Mouse (Mus musculus) stomach, embryonic 16.5 days (tissue): ENCODE measurements at regions not wholly inside any gene's neighbourhood (a gene's known extent, or its start where the extent isn't known, plus 50 kb on each side); places are given as distances from the start of the nearest gene placed in this dataset.
A peak's percentile ranks its signal among the peaks of the same experiment; 100 is the strongest.
"Not testable (repeated sequence)": the region's sequence is repeated elsewhere in the genome, so short reads cannot be mapped to it uniquely, and the experiment has no call there.

ENCODE experiments used
- ATAC-seq: fragments of 200-750 bp; cut with Nextera tagmentation; 2 replicates; pipeline ENCODE4 v1.8.0; 2017; ENCODE audit warnings: moderate number of reproducible peaks, moderate TSS enrichment; ENCODE audit not compliant: insufficient read depth, low FRiP score
- H3K27ac ChIP-seq: fragments of 300-500 bp; sonication (generic); 2 replicates; pipeline ENCODE4 v1.5.1; 2014; ENCODE audit warnings: low read length
- H3K27me3 ChIP-seq: fragments of 300-500 bp; sonication (generic); 2 replicates; pipeline ENCODE4 v1.6.1; 2014; ENCODE audit warnings: low read length, control low read depth, mixed read lengths; ENCODE audit not compliant: control insufficient read depth, insufficient read depth
- H3K36me3 ChIP-seq: fragments of 300-500 bp; sonication (generic); 2 replicates; pipeline ENCODE4 v1.6.1; 2014; ENCODE audit warnings: low read length; ENCODE audit not compliant: control insufficient read depth, insufficient read depth
- H3K4me1 ChIP-seq: fragments of 300-500 bp; sonication (generic); 2 replicates; pipeline ENCODE4 v1.6.1; 2014; ENCODE audit warnings: low read length, control low read depth, mixed read lengths; ENCODE audit not compliant: control insufficient read depth, insufficient read depth
- H3K4me2 ChIP-seq: fragments of 300-500 bp; sonication (generic); 2 replicates; pipeline ENCODE4 v1.6.1; 2014; ENCODE audit warnings: low read depth, low read length, mixed read lengths
- H3K4me3 ChIP-seq: fragments of 300-500 bp; sonication (generic); replicated peaks from 2 replicates; pipeline ENCODE4 v1.5.1; 2014; ENCODE audit warnings: mild to moderate bottlenecking, low read length
- H3K9ac ChIP-seq: fragments of 300-500 bp; sonication (generic); 2 replicates; pipeline ENCODE4 v1.6.1; 2014; ENCODE audit warnings: low read length
- H3K9me3 ChIP-seq: fragments of 300-500 bp; sonication (generic); replicated peaks from 2 replicates; pipeline ENCODE4 v1.6.1; 2016; ENCODE audit warnings: low read length, control low read depth; ENCODE audit not compliant: control insufficient read depth
- WGBS: fragments of 180-500 bp; shearing (Covaris S2); extraction: QIAGEN DNeasy Blood & Tissue Kit; methylation state at CpG from one replicate; pipeline ENCODE4 v1.1.7; 2014; 5-methylcytosine and 5-hydroxymethylcytosine counted together

DNA sequence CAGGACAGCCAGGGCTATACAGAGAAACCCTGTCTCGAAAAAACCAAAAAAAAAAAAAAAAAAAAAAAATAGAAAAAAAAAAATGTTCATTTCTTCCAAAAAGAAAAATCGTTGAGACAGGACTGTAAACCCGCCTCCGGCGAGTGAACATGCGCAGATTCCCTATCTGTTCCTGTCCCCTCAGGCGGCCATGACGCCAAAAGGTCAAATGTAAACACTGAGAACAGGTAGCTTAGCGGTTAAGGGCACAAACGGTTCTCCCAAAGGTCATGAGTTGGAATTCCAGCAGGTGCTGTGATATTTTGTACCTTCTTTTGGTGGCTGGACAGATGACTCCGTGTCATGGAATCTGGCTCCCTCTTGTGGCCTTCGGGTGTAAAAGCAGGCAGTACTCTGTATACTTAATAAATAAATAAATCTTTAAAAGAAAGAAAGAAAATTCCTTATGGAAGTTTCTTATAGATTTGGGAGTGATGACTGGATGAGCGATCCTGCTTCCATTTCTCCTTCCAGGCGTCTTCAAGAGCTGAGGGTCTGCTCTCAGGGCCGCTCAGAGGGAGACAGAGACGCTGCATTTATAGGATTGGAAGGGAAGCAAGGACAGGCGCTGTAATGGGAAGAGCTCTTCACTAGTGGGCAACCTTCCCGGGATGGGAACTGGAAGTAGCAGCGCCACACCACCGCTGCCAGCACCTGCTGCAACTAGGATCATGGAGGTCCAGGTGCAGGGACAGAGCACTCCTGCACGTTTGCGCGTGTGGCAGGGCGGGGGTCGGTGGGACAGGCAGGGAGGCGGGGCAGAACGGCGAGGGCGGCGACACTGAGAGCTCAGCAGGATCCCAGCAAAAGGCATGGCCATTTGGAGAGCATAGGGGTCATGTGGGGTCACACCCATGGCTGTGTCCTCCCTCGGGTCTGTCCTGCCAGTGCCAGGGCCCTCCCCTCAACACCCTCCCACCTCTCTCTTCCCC lies 189.2 kb upstream of the Gm10767 start:
- not testable (repeated sequence) for H3K27me3 ChIP-seq, H3K27ac ChIP-seq, H3K4me2 ChIP-seq, H3K9ac ChIP-seq, H3K4me1 ChIP-seq, H3K4me3 ChIP-seq, H3K36me3 ChIP-seq, ATAC-seq, H3K9me3 ChIP-seq
- WGBS, result 32% methylated on average over 27 of the region's 31 CpGs

DNA sequence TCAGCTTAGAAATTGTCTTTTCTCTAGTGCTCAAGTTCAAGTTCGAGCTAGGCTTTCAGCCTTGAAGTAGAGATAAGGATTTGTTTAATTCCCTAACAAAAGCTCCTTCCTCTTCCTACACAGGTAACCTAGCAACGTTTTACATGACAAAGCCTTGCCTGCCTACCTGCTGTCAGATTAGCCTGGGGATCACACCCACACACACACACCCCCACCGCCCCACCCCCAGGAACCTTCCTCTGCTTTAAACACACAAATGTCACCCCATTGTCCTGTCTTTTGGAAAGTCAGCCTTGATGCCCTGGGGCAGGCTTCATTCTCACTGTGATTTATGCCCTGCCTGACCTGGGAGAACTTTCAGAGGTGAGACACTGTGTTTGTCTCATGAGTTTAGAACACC lies 193.7 kb upstream of the Gm10767 start:
- H3K4me3 ChIP-seq, H3K27me3 ChIP-seq, ATAC-seq, H3K4me1 ChIP-seq, H3K4me2 ChIP-seq, H3K27ac ChIP-seq, H3K9ac ChIP-seq, H3K36me3 ChIP-seq, H3K9me3 ChIP-seq: not testable (repeated sequence)
- WGBS, result 55% methylated on average over 3 of the region's 3 CpGs

DNA sequence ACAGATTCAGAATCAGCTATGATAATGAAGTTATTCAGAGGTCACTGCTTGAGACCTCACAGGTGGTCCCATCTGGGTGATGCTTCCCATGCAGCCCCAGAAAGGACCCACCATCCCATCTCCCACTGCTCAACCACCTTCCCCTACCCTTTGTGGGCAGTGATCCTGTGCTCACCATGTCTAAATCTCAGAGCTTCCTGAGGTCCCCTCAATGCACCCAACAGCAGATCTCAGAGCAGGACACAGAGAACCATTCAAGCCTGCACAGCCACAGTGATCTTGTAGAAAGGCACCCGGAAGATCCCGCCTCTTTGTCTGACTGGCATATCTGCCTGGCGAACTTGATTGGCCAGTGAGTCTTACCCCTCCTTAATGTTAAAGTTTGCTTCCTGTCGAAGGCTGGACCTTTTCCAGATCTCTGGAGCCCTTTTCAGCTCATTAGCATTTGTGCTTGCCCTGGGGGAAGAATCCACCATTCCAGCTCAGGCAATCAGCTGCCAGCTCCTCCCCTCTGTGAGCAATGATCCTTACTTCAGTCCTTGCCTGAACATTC lies 206.7 kb upstream of the Gm10767 start:
- 79% methylated on average over 4 of the region's 4 CpGs for WGBS

DNA sequence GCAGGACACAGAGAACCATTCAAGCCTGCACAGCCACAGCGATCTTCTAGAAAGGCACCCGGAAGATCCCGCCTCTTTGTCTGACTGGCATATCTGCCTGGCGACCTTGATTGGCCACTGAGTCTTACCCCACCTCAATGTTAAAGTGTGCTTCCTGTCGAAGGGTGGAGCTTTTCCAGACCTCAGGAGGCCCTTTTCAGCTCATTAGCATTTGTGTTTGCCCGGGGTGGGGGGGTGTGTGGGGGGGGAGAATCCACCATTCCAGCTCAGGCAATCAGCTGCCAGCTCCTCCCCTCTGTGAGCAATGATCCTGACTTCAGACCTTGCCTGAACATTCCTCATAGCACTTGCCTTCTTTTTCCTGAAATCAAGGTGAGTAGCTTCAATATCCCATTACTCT lies 223.9 kb upstream of the Gm10767 start:
- H3K27me3 ChIP-seq, ATAC-seq: not testable (repeated sequence)
- 68% methylated on average over 5 of the region's 6 CpGs for WGBS

More for the DNA sequence above, 206.7 kb upstream of the Gm10767 start:
- H3K27me3 ChIP-seq, H3K4me2 ChIP-seq, H3K9ac ChIP-seq, H3K4me1 ChIP-seq, H3K9me3 ChIP-seq, H3K27ac ChIP-seq, H3K4me3 ChIP-seq, ATAC-seq, H3K36me3 ChIP-seq: not testable (repeated sequence)

DNA sequence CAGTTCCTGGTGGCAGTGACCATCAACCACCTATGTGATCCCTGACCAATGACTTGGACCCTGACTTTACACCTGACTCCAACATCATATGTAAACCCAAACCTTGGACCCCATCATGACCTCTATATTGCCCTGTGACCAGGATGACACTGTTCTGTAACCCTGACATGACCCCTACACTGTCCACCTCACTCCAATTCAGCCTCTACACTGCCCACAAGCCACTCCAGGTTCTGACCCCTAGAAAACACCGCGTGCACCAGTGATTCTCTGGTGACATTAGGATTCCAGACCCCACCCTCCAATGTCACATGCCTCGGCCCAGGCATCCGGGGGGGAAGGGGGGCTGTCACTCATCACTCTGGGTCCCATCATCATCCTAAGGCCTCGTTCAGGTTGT lies 201.3 kb upstream of the 2410141K09Rik start:
- H3K4me3 ChIP-seq, H3K4me1 ChIP-seq, H3K9me3 ChIP-seq, H3K36me3 ChIP-seq, H3K27me3 ChIP-seq, H3K9ac ChIP-seq, H3K4me2 ChIP-seq, H3K27ac ChIP-seq: not testable (repeated sequence)
- peak; percentile 56; the same call in 1 of the 2 replicates for ATAC-seq
- WGBS, result 90% methylated on average over 5 of the region's 5 CpGs

More for the DNA sequence above, 223.9 kb upstream of the Gm10767 start:
- H3K9me3 ChIP-seq, H3K4me2 ChIP-seq, H3K9ac ChIP-seq, H3K4me3 ChIP-seq, H3K27ac ChIP-seq, H3K36me3 ChIP-seq, H3K4me1 ChIP-seq: not testable (repeated sequence)

DNA sequence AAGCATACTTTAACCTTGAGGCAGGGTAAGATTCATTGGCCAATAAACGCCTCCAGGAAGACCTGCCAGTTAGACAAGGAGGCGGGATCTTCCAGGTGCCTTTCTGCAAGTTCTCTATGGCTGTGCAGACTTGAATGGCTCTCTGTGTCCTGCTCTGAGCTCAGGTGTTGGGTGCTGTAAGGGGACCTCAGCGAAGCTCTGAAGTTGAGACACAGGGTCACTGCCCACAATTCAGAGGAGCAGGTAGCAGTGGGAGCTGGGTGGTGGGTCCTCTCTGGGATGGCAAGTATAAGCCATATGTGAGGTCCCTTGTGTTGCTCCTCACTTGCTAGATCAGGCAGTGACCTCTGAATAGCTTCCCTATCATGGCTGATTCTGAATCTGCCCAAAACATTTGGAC lies 184.8 kb upstream of the 2410141K09Rik start:
- not testable (repeated sequence) for H3K9ac ChIP-seq, H3K4me2 ChIP-seq, H3K4me1 ChIP-seq, H3K9me3 ChIP-seq, H3K4me3 ChIP-seq, H3K27ac ChIP-seq, ATAC-seq, H3K27me3 ChIP-seq, H3K36me3 ChIP-seq
- 50% methylated on average over 3 of the region's 3 CpGs for WGBS

DNA sequence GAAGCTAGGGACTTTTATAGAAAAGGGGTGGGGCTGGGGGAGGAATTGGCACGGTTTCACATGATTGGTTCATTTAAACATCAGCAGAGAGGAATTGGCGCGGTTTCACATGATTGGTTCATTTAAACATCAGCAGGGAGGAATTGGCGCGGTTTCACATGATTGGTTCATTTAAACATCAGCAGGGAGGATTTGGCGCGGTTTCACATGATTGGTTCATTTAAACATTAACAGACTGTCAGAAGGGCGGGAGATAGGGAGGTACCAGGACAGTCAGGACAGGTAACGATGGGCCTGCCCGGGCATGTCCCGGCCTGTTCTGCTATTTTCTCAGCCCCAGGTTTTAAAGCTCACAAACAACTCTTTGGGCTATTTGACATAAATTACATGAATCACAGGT lies 145.1 kb upstream of the 2410141K09Rik start:
- not testable (repeated sequence) for ATAC-seq, H3K9me3 ChIP-seq
- 92% methylated on average over 11 of the region's 11 CpGs for WGBS

DNA sequence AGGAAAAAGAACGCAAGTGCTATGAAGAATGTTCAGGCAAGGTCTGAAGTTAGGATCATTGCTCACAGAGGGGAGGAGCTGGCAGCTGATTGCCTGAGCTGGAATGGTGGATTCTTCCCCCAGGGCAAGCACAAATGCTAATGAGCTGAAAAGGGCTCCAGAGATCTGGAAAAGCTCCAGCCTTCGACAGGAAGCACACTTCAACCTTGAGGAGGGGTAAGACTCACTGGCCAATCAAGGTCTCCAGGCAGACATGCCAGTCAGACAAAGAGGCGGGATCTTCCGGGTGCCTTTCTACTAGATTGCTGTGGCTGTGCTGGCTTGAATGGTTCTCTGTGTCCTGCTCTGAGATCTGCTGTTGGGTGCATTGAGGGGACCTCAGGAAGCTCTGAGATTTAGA lies 122.7 kb upstream of the 2410141K09Rik start:
- H3K9ac ChIP-seq, H3K4me3 ChIP-seq, H3K4me2 ChIP-seq, H3K27me3 ChIP-seq, H3K27ac ChIP-seq, H3K4me1 ChIP-seq, H3K9me3 ChIP-seq, ATAC-seq, H3K36me3 ChIP-seq: not testable (repeated sequence)
- 78% methylated on average over 4 of the region's 4 CpGs for WGBS

More for the DNA sequence above, 145.1 kb upstream of the 2410141K09Rik start:
- H3K9ac ChIP-seq, H3K36me3 ChIP-seq, H3K27ac ChIP-seq, H3K4me2 ChIP-seq, H3K27me3 ChIP-seq, H3K4me1 ChIP-seq, H3K4me3 ChIP-seq: not testable (repeated sequence)

DNA sequence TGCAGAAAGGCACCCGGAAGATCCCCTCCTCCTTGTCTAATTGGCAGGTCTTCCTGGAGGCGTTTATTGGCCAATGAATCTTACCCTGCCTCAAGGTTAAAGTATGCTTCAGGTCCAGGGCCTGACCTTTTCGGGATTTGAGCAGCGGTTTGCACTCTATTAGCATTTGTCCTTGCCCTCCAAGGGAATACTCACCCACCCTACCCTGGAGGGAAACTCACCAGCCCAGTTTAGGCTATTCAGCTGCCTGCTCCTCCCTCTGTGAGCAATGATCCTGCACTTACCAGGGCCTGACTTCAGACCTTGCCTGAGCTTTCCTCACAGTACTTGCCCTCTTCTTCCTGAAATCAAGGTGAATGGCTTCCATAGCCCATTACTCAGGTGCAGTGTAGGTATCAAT lies 115.5 kb upstream of the 2410141K09Rik start:
- WGBS, result 55% methylated on average over 4 of the region's 4 CpGs
- H3K27me3 ChIP-seq, H3K4me3 ChIP-seq, H3K27ac ChIP-seq, H3K4me2 ChIP-seq, H3K9ac ChIP-seq, H3K4me1 ChIP-seq, ATAC-seq, H3K9me3 ChIP-seq, H3K36me3 ChIP-seq: not testable (repeated sequence)
